ENCODE assay signal across 9 mouse cellular contexts in the genomic region with DNA sequence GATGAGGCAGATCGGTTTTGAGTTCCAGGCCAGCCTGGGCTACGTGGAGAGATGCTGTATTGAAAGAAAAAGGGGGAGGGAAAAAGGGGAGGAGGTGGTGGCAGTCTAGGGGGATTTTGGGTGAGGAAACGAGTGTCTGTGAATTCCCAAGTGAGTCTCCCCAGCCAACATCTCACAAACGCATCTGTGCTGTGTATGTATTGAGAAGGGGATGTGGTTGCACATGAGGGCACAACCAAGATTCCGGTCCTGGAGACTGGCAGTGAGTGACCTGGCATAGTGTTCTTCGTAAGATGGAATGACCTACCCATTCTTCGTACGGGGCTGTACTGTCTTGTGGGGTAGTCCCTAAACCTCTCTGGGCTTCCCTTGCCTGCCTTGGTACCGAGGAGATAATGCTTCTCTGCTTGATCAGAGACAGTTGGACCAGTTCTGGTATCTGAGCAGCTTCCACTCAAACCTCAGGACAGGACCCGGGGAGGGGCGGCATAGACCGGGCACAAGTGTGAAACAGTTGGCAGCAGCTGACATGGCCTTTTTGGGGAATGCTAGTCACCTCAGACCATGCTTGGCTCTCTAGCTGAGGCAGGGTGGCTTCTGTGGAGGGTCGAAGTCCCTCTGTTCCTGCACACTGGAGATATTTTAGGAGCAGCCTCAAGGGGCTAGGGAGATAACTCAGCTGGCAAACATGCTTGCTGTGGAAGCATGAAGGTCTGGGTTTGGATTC. TPM values are rescaled to one million over a fixed set of nuclear protein-coding genes. Genes with fewer than 3 reads are reported as not detected.
A peak's percentile ranks its signal among the peaks of the same experiment; 100 is the strongest.
DNase-seq lines count a peak whose midpoint lies in the region; ATAC-seq and TF ChIP-seq lines count a peak whose summit lies in the region.
"Had no signal": no experiment of that assay in that cellular context is flagged by ENCODE, and none has a peak within 500 bp of the region (broad histone marks: within the 10 kb centered on the region; RNA-seq: fewer than 3 reads in every experiment).

No protein-coding gene starts in this region.

- 67% methylated on average over 13 of the region's 13 CpGs for WGBS in hindbrain, embryonic 13.5 days
- 70% methylated on average over 13 of the region's 13 CpGs for WGBS in hindbrain, embryonic 14.5 days
- WGBS in forebrain, embryonic 14.5 days, result 65% methylated on average over 13 of the region's 13 CpGs
- WGBS in liver, postnatal 0 days (ENCODE audit: insufficient replicate concordance), result 30% methylated on average over 13 of the region's 13 CpGs

- no peak for DNase-seq in hindbrain, embryonic 14.5 days (ENCODE audit: low spot score)
- peak; percentile 92 for DNase-seq in 416B (ENCODE audit: low read depth)
- DNase-seq in forebrain, embryonic 14.5 days (ENCODE audit: low spot score), result no peak
- DNase-seq in liver, postnatal 0 days, result no peak
- no peak for DNase-seq in right cerebral cortex, postnatal 10 days (ENCODE audit: low spot score in 2 of 2)
- DNase-seq in cerebellum, postnatal 4 days (ENCODE audit: low spot score in 2 of 2), result no peak
- DNase-seq in left cerebral cortex, adult 9 months (ENCODE audit: low spot score in 2 of 2), result no peak
- DNase-seq: cerebellum, adult 9-10 months had no signal

- no peaks in the 10 kb centered on the region for H3K36me3 ChIP-seq in hindbrain, embryonic 13.5 days
- no peaks in the 10 kb centered on the region for H3K36me3 ChIP-seq in hindbrain, embryonic 14.5 days (replicated peaks; ENCODE audit: control insufficient read depth, insufficient read depth)
- H3K36me3 ChIP-seq in forebrain, embryonic 14.5 days (ENCODE audit: control insufficient read depth, insufficient read depth, low read length), result no peaks in the 10 kb centered on the region
- no peaks in the 10 kb centered on the region for H3K36me3 ChIP-seq in liver, postnatal 0 days (replicated peaks; ENCODE audit: insufficient read depth, low read length)

- peaks cover 67% of the 10 kb centered on the region for H3K4me1 ChIP-seq in hindbrain, embryonic 13.5 days (replicated peaks)
- peaks cover 48% of the 10 kb centered on the region for H3K4me1 ChIP-seq in hindbrain, embryonic 14.5 days (replicated peaks; ENCODE audit: control insufficient read depth, insufficient read depth, low read length)
- H3K4me1 ChIP-seq in forebrain, embryonic 14.5 days (ENCODE audit: control insufficient read depth, insufficient read depth, low read length), result peaks cover 45% of the 10 kb centered on the region
- peaks cover 66% of the 10 kb centered on the region for H3K4me1 ChIP-seq in liver, postnatal 0 days (ENCODE audit: insufficient read depth)

- no peak for TF ChIP-seq CTCF in liver, postnatal 0 days (IDR thresholded peaks at IDR 0.05; ENCODE audit: low read depth)

- H3K9ac ChIP-seq in hindbrain, embryonic 13.5 days, result peak overlapping the region; percentile 29; the same call in 1 of the 2 replicates
- H3K9ac ChIP-seq in hindbrain, embryonic 14.5 days, result no peak overlapping the region
- no peak overlapping the region for H3K9ac ChIP-seq in forebrain, embryonic 14.5 days (ENCODE audit: low read length)
- H3K9ac ChIP-seq in liver, postnatal 0 days (replicated peaks), result no peak overlapping the region

- H3K4me3 ChIP-seq in hindbrain, embryonic 13.5 days, result no peak overlapping the region
- H3K4me3 ChIP-seq in hindbrain, embryonic 14.5 days (replicated peaks; ENCODE audit: low read length), result no peak overlapping the region
- no peak overlapping the region for H3K4me3 ChIP-seq in forebrain, embryonic 14.5 days (ENCODE audit: low read depth, low read length)
- peak overlapping the region; percentile 36 for H3K4me3 ChIP-seq in liver, postnatal 0 days (ENCODE audit: low read depth, low read length)

- no peak for TF ChIP-seq EP300 in liver, postnatal 0 days (IDR thresholded peaks at IDR 0.05; ENCODE audit: low read depth)

- peaks cover 9% of the 10 kb centered on the region for H3K27me3 ChIP-seq in hindbrain, embryonic 13.5 days
- no peaks in the 10 kb centered on the region for H3K27me3 ChIP-seq in hindbrain, embryonic 14.5 days (ENCODE audit: control insufficient read depth, insufficient read depth, low read length)
- no peaks in the 10 kb centered on the region for H3K27me3 ChIP-seq in forebrain, embryonic 14.5 days (replicated peaks; ENCODE audit: control insufficient read depth, insufficient read depth, low read length)
- H3K27me3 ChIP-seq in liver, postnatal 0 days (ENCODE audit: insufficient read depth, low read length), result no peaks in the 10 kb centered on the region

- no peaks in the 10 kb centered on the region for H3K9me3 ChIP-seq in hindbrain, embryonic 13.5 days
- H3K9me3 ChIP-seq in hindbrain, embryonic 14.5 days (ENCODE audit: control insufficient read depth, low read length), result no peaks in the 10 kb centered on the region
- no peaks in the 10 kb centered on the region for H3K9me3 ChIP-seq in forebrain, embryonic 14.5 days (replicated peaks; ENCODE audit: control insufficient read depth, low read length)
- no peaks in the 10 kb centered on the region for H3K9me3 ChIP-seq in liver, postnatal 0 days (ENCODE audit: low read length)

- ATAC-seq in hindbrain, embryonic 13.5 days (ENCODE audit: low FRiP score), result peak; percentile 9; the same call in 1 of the 2 replicates
- ATAC-seq in hindbrain, embryonic 14.5 days (ENCODE audit: low FRiP score), result no peak
- ATAC-seq in forebrain, embryonic 14.5 days, result no peak
- no peak for ATAC-seq in liver, postnatal 0 days

- H3K4me2 ChIP-seq in hindbrain, embryonic 13.5 days, result no peak overlapping the region
- H3K4me2 ChIP-seq in hindbrain, embryonic 14.5 days (replicated peaks), result no peak overlapping the region; the same call in 1 of the 2 replicates
- H3K4me2 ChIP-seq in forebrain, embryonic 14.5 days (ENCODE audit: low read length), result peak overlapping the region; percentile 18; the same call in 1 of the 2 replicates
- peak overlapping the region; percentile 68 for H3K4me2 ChIP-seq in liver, postnatal 0 days (ENCODE audit: low read depth, low read length)

- H3K27ac ChIP-seq in hindbrain, embryonic 13.5 days, result peak overlapping the region; percentile 52; the same call in 1 of the 2 replicates
- no peak overlapping the region; the same call in 1 of the 2 replicates for H3K27ac ChIP-seq in hindbrain, embryonic 14.5 days
- H3K27ac ChIP-seq in forebrain, embryonic 14.5 days (ENCODE audit: low read depth, low read length), result peak overlapping the region; percentile 52
- peak overlapping the region; percentile 62 for H3K27ac ChIP-seq in liver, postnatal 0 days (ENCODE audit: low read depth)

RNA-seq across cellular contexts. Expression of a gene that starts 4.2 kb away (rescaled TPM):
- 158 and 162 TPM in 2 replicates for polyA plus RNA-seq in hindbrain, embryonic 13.5 days (2015; fragmentation: Nextera tagmentation; extraction: Ambion mirVana)
- polyA plus RNA-seq in hindbrain, embryonic 14.5 days (2014; fragmentation: Nextera tagmentation; extraction: Ambion mirVana), result 115 and 123 TPM in 2 replicates
- polyA plus RNA-seq in forebrain, embryonic 14.5 days (2014; fragmentation: Nextera tagmentation; extraction: Ambion mirVana), result 145 and 157 TPM in 2 replicates
- polyA plus RNA-seq in liver, postnatal 0 days (2015; fragmentation: Nextera tagmentation; extraction: Ambion mirVana), result 34.0 and 35.4 TPM in 2 replicates

RNA-seq across cellular contexts. Expression of a gene that starts 38.7 kb away (rescaled TPM):
- 1.3 and 1.6 TPM in 2 replicates for polyA plus RNA-seq in hindbrain, embryonic 13.5 days (2015; fragmentation: Nextera tagmentation; extraction: Ambion mirVana)
- polyA plus RNA-seq in hindbrain, embryonic 14.5 days (2014; fragmentation: Nextera tagmentation; extraction: Ambion mirVana), result 1.1 and 1.2 TPM in 2 replicates
- polyA plus RNA-seq in forebrain, embryonic 14.5 days (2014; fragmentation: Nextera tagmentation; extraction: Ambion mirVana), result 1.2 TPM in 2 replicates
- 8.9 and 9.6 TPM in 2 replicates for polyA plus RNA-seq in liver, postnatal 0 days (2015; fragmentation: Nextera tagmentation; extraction: Ambion mirVana)

RNA-seq across cellular contexts. Expression of a gene that starts 55.3 kb away (rescaled TPM):
- polyA plus RNA-seq in hindbrain, embryonic 13.5 days (2015; fragmentation: Nextera tagmentation; extraction: Ambion mirVana), result not detected in 2 replicates
- polyA plus RNA-seq in hindbrain, embryonic 14.5 days (2014; fragmentation: Nextera tagmentation; extraction: Ambion mirVana), result 0.23 and 0.27 TPM in 2 replicates
- polyA plus RNA-seq in forebrain, embryonic 14.5 days (2014; fragmentation: Nextera tagmentation; extraction: Ambion mirVana), result not detected in 2 replicates
- 0.13 and 0.18 TPM in 2 replicates for polyA plus RNA-seq in liver, postnatal 0 days (2015; fragmentation: Nextera tagmentation; extraction: Ambion mirVana)

Comparison
In these comparisons a context has a peak if more than half of its experiments do, and no peak if none do; other contexts are left out.
1. H3K4me2 ChIP-seq: peak in forebrain, embryonic 14.5 days (single experiment) and liver, postnatal 0 days (single experiment); none in hindbrain, embryonic 13.5 days (single experiment) and hindbrain, embryonic 14.5 days (single experiment).